Mouse (Mus musculus) heart, embryonic 13.5 days (tissue): Measurements from ENCODE around the gene Mxi1. TPM values are rescaled to one million over a fixed set of nuclear protein-coding genes. Genes with fewer than 3 reads are reported as not detected.

ENCODE experiments used
- ATAC-seq: fragments of 200-750 bp; cut with Nextera tagmentation; 2 replicates; pipeline ENCODE4 v1.8.0; 2017; ENCODE audit warnings: moderate TSS enrichment; ENCODE audit not compliant: insufficient number of reproducible peaks, low FRiP score, low TSS enrichment; ENCODE audit errors: extremely low read depth
- H3K27ac ChIP-seq: fragments of 300-500 bp; sonication (generic); replicated peaks from 2 replicates; pipeline ENCODE4 v1.5.1; 2015; ENCODE audit warnings: moderate library complexity, mild to moderate bottlenecking, inconsistent platforms
- H3K27me3 ChIP-seq: fragments of 300-500 bp; sonication (generic); replicated peaks from 2 replicates; pipeline ENCODE4 v1.6.1; 2015; ENCODE audit warnings: mild to moderate bottlenecking, inconsistent platforms
- H3K36me3 ChIP-seq: fragments of 300-500 bp; sonication (generic); 2 replicates; pipeline ENCODE4 v1.6.1; 2015; ENCODE audit warnings: mild to moderate bottlenecking, inconsistent platforms
- H3K4me1 ChIP-seq: fragments of 300-500 bp; sonication (generic); 2 replicates; pipeline ENCODE4 v1.6.1; 2015; ENCODE audit warnings: inconsistent platforms
- H3K4me2 ChIP-seq: fragments of 300-500 bp; sonication (generic); 2 replicates; pipeline ENCODE4 v1.6.1; 2015; ENCODE audit warnings: inconsistent platforms, mild to moderate bottlenecking, moderate library complexity
- H3K4me3 ChIP-seq: fragments of 300-500 bp; sonication (generic); 2 replicates; pipeline ENCODE4 v1.5.1; 2015; ENCODE audit warnings: moderate library complexity, mild to moderate bottlenecking, inconsistent platforms
- H3K9ac ChIP-seq: fragments of 300-500 bp; sonication (generic); 2 replicates; pipeline ENCODE4 v1.6.1; 2015; ENCODE audit warnings: inconsistent platforms, mild to moderate bottlenecking, moderate library complexity
- H3K9me3 ChIP-seq: fragments of 300-500 bp; sonication (generic); 2 replicates; pipeline ENCODE4 v1.6.1; 2016; ENCODE audit warnings: inconsistent platforms
- WGBS: fragments of 180-500 bp; shearing (Covaris S2); methylation state at CpG from one replicate; pipeline ENCODE4 v1.1.7; 2015; ENCODE audit warnings: mixed read lengths; 5-methylcytosine and 5-hydroxymethylcytosine counted together
- polyA plus RNA-seq: library from polyadenylated mRNA; unstranded; fragments of >200 nt; fragmentation: Nextera tagmentation; extraction: Ambion mirVana; gene quantifications from 2 replicates; pipeline ENCODE4 v1.2.1, GENCODE M21; 2015

Mxi1 gene
- polyA plus RNA-seq, 1 experiment from 2014 or later: 31.8 TPM

DNA sequence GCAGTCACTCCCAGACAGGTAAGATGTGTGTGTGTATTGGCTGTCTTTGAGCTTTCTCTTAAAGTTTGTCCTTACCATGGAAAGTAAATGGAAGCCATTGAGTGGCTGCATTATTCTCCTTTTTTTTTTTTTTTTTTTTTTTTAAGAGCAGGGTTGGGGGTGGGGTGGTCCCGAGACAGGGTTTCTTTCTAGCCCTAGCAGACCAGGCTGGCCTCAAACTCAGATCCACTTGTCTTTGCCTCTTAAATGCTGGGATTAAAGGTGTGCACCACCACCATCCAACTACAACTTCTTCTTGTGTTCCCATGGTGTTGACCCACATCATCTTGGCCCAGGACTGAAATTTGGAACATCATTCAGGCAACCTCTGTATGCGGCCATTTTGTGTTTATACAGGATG is 63.3 kb downstream of the Mxi1 start:
- H3K9me3 ChIP-seq: no peaks in the 10 kb centered on the region
- no peaks in the 10 kb centered on the region for H3K27me3 ChIP-seq
- no peak for ATAC-seq
- no peak overlapping the region for H3K4me2 ChIP-seq
- H3K4me1 ChIP-seq: peaks cover 33% of the 10 kb centered on the region
- no peak overlapping the region for H3K27ac ChIP-seq
- no peak overlapping the region for H3K4me3 ChIP-seq
- peaks cover 74% of the 10 kb centered on the region for H3K36me3 ChIP-seq
- no peak overlapping the region for H3K9ac ChIP-seq
- 87% methylated on average over 2 of the region's 2 CpGs for WGBS

DNA sequence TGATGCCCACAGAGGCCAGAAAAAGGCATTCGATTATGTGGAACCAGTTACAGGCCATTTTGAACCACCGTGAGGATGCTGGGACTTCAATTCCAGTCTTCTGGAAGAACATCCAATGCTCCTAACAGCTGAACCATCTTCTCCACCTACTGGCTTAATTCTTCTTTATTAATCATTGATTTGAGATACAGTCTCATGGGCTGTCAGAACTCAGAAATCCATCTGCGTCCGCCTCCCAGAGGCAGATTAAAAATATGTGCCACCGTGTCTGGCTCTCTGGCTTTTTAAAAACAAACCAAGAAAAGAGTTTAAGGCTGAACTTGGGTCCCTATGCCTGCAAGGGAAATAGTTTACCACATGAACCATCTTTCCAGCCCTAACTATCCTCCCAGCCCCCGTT is 65.0 kb downstream of the Mxi1 start:
- H3K27me3 ChIP-seq: no peaks in the 10 kb centered on the region
- no peaks in the 10 kb centered on the region for H3K9me3 ChIP-seq
- H3K4me1 ChIP-seq: peaks cover 18% of the 10 kb centered on the region
- no peak overlapping the region for H3K27ac ChIP-seq
- 86% methylated on average over 6 of the region's 6 CpGs for WGBS
- no peak overlapping the region for H3K9ac ChIP-seq
- H3K36me3 ChIP-seq: peaks cover 87% of the 10 kb centered on the region
- no peak for ATAC-seq
- no peak overlapping the region for H3K4me3 ChIP-seq
- H3K4me2 ChIP-seq: no peak overlapping the region

DNA sequence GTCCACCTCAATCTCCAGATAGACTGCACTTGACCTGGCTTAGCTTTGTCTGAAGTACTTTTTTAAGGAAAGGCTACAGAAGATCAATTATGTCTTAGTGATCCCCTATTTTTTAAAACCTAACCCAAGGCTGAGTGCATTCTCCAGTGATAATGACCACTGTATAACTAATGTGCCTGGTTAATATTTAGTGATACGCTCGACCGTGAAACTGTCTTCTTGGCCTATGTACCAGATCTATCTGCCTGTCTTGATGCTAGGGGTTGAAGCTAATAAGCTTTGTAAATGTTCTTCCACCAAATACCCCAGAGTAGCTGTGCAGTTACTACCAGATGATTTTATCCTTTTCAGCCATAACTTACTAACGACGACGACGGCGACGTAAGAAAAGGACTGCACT is 65.5 kb downstream of the Mxi1 start:
- H3K9me3 ChIP-seq: no peaks in the 10 kb centered on the region
- ATAC-seq: no peak
- no peak overlapping the region for H3K4me3 ChIP-seq
- peaks cover 18% of the 10 kb centered on the region for H3K4me1 ChIP-seq
- no peak overlapping the region for H3K9ac ChIP-seq
- H3K27me3 ChIP-seq: no peaks in the 10 kb centered on the region
- no peak overlapping the region for H3K4me2 ChIP-seq
- WGBS: 94% methylated on average over 9 of the region's 9 CpGs
- H3K27ac ChIP-seq: no peak overlapping the region
- H3K36me3 ChIP-seq: peaks cover 87% of the 10 kb centered on the region

DNA sequence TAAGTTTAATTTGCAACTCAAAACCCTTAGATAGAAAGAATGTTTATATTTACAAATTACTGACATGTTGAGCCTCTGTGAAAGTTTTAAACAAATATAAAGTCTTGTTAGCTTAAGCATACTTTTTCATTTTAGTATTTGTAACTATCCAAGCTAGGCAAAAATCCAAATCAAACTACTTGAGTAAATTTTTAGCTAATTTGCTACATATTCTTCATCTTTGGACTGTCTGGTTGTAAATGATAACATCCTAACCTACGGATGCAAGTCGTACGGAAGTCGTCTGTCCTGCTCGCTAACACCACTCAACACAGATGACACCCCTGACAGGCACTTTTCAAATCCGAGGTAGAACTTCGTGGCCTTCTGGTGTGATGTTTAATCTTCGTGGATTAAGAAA is 67.3 kb downstream of the Mxi1 start:
- H3K36me3 ChIP-seq: peaks cover 89% of the 10 kb centered on the region
- WGBS: 78% methylated on average over 8 of the region's 8 CpGs
- no peak for ATAC-seq
- no peak overlapping the region for H3K4me2 ChIP-seq
- H3K4me1 ChIP-seq: peaks cover 8% of the 10 kb centered on the region
- no peak overlapping the region for H3K4me3 ChIP-seq
- no peak overlapping the region for H3K27ac ChIP-seq
- no peaks in the 10 kb centered on the region for H3K27me3 ChIP-seq
- H3K9me3 ChIP-seq: no peaks in the 10 kb centered on the region
- H3K9ac ChIP-seq: no peak overlapping the region

DNA sequence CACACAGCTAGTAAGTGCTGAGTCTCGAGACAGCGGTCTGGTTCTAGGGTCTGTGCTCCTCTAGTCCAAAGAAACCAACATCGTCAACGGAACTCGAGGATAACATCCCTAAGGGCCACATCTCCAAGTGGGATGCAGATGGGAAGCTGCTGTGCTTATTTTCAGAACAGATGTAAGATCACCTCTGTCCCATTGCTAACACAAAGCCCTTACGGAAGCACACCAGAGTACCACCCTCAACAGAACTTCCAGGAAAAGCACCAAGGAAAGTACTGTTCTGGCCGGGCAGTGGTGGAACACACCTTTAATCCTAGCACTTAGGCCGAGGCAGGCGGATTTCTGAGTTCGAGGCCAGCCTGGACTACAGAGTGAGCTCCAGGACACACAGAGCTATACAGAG is 68.1 kb downstream of the Mxi1 start:
- Histone ChIP-seq H3K4me2 (no peak overlapping the region), H3K27me3 (no peaks in the 10 kb centered on the region), H3K36me3 (peaks cover 90% of the 10 kb centered on the region), H3K4me3 (no peak overlapping the region), H3K4me1 (peaks cover 2% of the 10 kb centered on the region), H3K27ac (no peak overlapping the region), H3K9me3 (no peaks in the 10 kb centered on the region), H3K9ac (no peak overlapping the region)
- 90% methylated on average over 10 of the region's 10 CpGs for WGBS
- ATAC-seq: no peak

DNA sequence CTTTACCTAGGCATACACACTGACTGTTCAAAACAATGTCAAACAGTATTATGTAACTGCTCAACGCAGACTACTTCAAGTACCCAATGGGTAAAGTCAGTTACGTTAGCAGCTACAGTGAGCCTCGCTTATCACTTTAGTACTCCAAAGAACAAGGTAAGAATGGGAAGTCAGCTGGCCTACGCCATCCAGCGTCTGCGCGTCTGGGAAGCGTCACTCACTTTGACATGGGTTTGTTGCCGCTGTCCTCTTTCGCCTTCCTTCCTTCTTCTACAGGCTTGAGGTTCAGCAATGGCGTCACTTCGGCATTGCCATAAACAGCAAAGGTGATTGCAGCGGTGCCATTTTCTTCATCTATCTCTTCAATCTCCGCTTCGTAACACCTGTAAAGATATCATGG is 73.0 kb downstream of the Mxi1 start:
- Histone ChIP-seq H3K27ac (no peak overlapping the region), H3K9me3 (no peaks in the 10 kb centered on the region), H3K36me3 (peaks cover 92% of the 10 kb centered on the region), H3K27me3 (no peaks in the 10 kb centered on the region), H3K4me2 (no peak overlapping the region), H3K4me3 (no peak overlapping the region), H3K4me1 (peaks cover 22% of the 10 kb centered on the region), H3K9ac (no peak overlapping the region)
- 71% methylated on average over 15 of the region's 15 CpGs for WGBS
- no peak for ATAC-seq

DNA sequence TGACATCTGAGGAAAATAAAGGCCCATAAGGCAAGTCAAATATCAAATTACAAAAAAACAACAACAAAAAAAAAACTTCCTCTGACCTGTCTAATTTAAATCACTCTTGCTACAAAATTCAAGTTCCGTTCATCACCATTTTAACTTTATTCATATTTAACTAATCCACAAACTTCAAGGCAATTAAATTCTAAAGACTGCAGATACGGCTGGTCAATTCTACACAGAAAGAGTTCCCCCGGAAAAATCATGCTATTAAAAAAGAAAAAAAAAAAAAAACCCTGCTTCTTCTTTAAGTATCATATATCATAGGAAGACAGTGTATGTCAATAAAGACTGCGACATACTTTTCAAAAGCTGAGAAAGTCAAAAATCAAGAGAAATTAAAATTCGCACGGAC is 79.1 kb downstream of the Mxi1 start:
- 22% methylated on average over 6 of the region's 6 CpGs for WGBS

DNA sequence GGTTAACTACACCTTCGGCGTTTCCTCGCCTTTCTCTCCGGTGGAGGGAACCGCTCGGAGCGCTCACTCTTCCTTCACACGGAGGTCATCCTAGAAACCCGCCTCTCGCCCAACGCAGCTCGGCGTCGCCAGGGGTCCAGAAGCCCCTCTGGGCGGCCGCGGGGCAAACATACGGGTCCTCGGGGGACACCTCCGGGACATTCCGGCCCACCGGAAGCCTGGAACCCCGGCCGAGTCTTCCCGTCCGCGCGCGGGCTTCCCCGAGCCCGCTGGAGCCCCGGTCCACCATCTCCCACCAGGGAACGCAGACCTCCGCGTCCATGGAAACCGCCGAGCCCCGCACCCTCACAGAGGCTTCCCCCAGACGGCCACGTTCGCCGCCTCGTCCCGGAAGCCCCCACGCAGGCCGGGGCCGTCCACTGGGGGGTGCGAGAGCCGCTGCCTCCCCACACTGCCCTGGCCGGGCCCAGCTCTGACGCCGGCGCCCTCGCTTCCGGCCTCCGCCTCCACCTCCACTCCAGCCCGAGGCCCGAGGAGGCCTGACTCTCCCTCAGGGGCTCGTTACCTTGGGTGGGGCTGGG is 79.6 kb downstream of the Mxi1 start:
- peak; percentile 84 for ATAC-seq
- H3K9me3 ChIP-seq: no peaks in the 10 kb centered on the region
- H3K36me3 ChIP-seq: peaks cover 37% of the 10 kb centered on the region
- peaks cover 36% of the 10 kb centered on the region for H3K4me1 ChIP-seq
- H3K4me2 ChIP-seq: peak overlapping the region; percentile 80
- under 1% methylated on average over 59 of the region's 59 CpGs for WGBS
- peak overlapping the region; percentile 97 for H3K27ac ChIP-seq
- H3K9ac ChIP-seq: peak overlapping the region; percentile 92
- H3K4me3 ChIP-seq: peak overlapping the region; percentile 99
- no peaks in the 10 kb centered on the region for H3K27me3 ChIP-seq

More for the DNA sequence above, 79.1 kb downstream of the Mxi1 start:
- Histone ChIP-seq H3K36me3 (peaks cover 42% of the 10 kb centered on the region), H3K9me3 (no peaks in the 10 kb centered on the region), H3K4me3 (peak overlapping the region; percentile 99), H3K4me1 (peaks cover 34% of the 10 kb centered on the region), H3K4me2 (peak overlapping the region; percentile 80), H3K27me3 (no peaks in the 10 kb centered on the region), H3K27ac (peak overlapping the region; percentile 97), H3K9ac (peak overlapping the region; percentile 92)
- ATAC-seq: no peak

DNA sequence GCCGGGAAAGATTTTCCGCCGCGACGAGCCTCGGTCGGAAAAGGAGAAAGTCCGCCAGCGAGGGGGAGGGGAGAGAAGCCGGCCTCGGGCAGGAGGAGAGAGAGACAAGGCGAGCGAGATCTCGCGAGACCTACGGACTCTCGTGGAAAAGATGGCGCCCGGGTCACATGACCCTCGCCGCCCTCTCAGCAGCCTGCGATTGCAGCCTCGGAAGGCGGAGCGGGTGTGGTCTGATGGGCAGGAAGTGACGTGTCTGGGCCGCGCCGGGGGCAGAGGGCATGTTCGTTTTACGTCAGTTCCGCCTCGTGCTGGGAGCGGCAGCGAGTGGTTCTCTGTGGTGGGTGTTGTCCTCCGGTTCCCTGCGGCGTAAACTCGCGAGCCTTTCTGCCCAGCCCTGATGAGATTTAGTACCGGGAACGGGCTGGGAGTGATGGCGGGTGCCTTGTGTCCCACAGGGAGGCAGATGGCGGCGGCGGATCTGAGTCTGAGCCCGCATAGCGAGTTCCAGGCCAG is 80.2 kb downstream of the Mxi1 start, which contains the start of gene Smndc1:
Gene Smndc1, minus strand, starts transcription at position 84 of the 513 bp plus-strand sequence.
- peak within 1 kb of the TSS; percentile 97 for H3K27ac ChIP-seq
- no peaks in the 10 kb centered on the region for H3K27me3 ChIP-seq
- peak within 1 kb of the TSS; percentile 84 for H3K4me2 ChIP-seq
- peak; percentile 98 for ATAC-seq
- H3K9me3 ChIP-seq: no peaks in the 10 kb centered on the region
- under 1% methylated on average over 48 of the region's 48 CpGs for WGBS
- peak within 1 kb of the TSS; percentile 99 for H3K4me3 ChIP-seq
- H3K36me3 ChIP-seq: peaks cover 35% of the 10 kb centered on the region
- H3K9ac ChIP-seq: peak within 1 kb of the TSS; percentile 92
- H3K4me1 ChIP-seq: peaks cover 36% of the 10 kb centered on the region

DNA sequence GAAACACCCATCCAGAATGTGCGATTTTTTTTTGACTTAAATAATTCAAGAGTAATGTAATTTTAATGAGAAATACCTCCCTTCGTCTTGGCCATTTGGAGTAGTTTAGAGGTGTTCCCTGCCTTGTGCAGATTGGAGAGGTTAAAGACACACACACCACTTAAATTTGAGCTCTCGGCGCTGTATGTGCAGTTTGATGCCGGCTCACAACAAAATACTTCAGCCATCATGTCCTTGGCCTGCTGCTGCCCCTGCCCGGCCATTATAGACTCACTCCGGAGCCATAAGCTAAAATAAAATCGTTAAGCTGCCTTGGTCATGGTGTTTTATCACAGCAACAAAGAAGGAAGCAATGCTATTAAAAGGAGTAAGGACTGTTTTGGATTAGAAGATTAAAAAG is 81.1 kb downstream of the Mxi1 start:
- peak overlapping the region; percentile 91 for H3K9ac ChIP-seq
- H3K4me1 ChIP-seq: peaks cover 30% of the 10 kb centered on the region
- H3K27me3 ChIP-seq: no peaks in the 10 kb centered on the region
- 40% methylated on average over 8 of the region's 8 CpGs for WGBS
- H3K36me3 ChIP-seq: peaks cover 27% of the 10 kb centered on the region
- ATAC-seq: no peak
- H3K9me3 ChIP-seq: no peaks in the 10 kb centered on the region
- peak overlapping the region; percentile 99 for H3K4me3 ChIP-seq
- H3K27ac ChIP-seq: peak overlapping the region; percentile 91; the same call in 1 of the 2 replicates
- peak overlapping the region; percentile 84 for H3K4me2 ChIP-seq

DNA sequence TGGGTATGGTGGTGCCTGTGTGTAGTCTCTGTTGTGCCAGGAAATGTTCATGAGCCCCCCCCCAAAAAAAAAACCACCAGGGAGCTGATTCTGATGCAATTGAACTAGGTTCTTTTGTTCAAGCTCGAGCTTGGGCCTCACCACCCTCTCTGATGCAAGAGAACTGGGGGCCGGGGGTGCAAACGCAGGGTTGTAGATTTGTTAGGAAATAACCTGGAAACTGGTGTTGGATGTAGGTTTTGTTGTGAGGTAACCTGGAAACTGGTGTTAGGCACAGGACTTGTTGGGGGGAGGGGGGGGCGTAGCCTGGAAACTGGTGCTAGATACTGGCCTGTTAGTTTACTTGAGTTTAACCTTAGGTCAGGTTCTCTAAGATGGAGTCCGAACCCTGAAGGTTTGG is 81.5 kb downstream of the Mxi1 start:
- Histone ChIP-seq H3K9ac (peak overlapping the region; percentile 91), H3K36me3 (peaks cover 24% of the 10 kb centered on the region), H3K4me2 (peak overlapping the region; percentile 84), H3K27ac (no peak overlapping the region), H3K4me3 (peak overlapping the region; percentile 99; the same call in 1 of the 2 replicates), H3K27me3 (no peaks in the 10 kb centered on the region), H3K4me1 (peaks cover 30% of the 10 kb centered on the region), H3K9me3 (no peaks in the 10 kb centered on the region)
- WGBS: 87% methylated on average over 5 of the region's 5 CpGs
- no peak for ATAC-seq

DNA sequence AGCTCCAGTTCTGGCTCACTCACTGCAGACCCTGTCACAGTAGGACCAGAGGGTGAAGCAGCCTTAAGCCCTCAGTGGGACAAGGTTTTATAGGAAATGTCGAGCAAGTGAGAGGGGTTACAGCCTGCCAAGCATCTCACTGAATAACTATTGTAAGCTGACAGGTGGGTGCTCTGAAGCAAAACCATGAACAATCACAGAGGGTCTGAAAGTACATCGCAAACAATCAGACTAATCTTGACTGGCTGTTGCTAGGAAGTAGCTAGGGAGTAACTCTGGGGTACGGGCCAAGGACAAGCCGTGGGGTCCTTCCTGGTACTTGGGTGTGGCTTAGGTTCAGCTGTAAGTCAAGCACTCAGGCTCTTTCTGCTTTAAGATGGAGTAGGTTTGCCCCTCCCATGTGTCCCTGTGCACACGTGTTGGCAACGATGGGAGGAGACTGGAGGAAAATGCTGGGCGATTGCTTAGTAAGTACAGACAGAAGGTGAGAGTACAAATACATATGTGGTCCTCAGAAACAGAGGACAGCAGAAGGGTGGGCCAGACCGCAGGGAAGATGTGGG is 82.5 kb downstream of the Mxi1 start:
- no peak overlapping the region for H3K4me2 ChIP-seq
- no peak overlapping the region for H3K27ac ChIP-seq
- WGBS: 72% methylated on average over 8 of the region's 8 CpGs
- no peaks in the 10 kb centered on the region for H3K9me3 ChIP-seq
- H3K4me1 ChIP-seq: peaks cover 21% of the 10 kb centered on the region
- no peak for ATAC-seq
- no peak overlapping the region for H3K4me3 ChIP-seq
- peaks cover 14% of the 10 kb centered on the region for H3K36me3 ChIP-seq
- no peaks in the 10 kb centered on the region for H3K27me3 ChIP-seq
- no peak overlapping the region for H3K9ac ChIP-seq
